Mouse (Mus musculus): ENCODE results near the gene Dmrta2. TPM values are rescaled to one million over a fixed set of nuclear protein-coding genes. Genes with fewer than 3 reads are reported as not detected.

Gene Dmrta2
- polyA plus RNA-seq, 1 experiment from 2014 or later: not detected

GRCm38 (mm10) chr4:109945554-109945953, 32.3 kb upstream of the Dmrta2 start:
- no peaks in the 10 kb centered on the region for H3K27me3 ChIP-seq (replicated peaks; ENCODE audit: control insufficient read depth, insufficient read depth, low read length)
- ATAC-seq: no peak
- no peak overlapping the region for H3K27ac ChIP-seq (ENCODE audit: low read depth, low read length)
- TF ChIP-seq CTCF (IDR thresholded peaks at IDR 0.05; ENCODE audit: low read depth): no peak
- H3K9ac ChIP-seq (ENCODE audit: low read depth, low read length): no peak overlapping the region
- no peaks in the 10 kb centered on the region for H3K9me3 ChIP-seq (ENCODE audit: control insufficient read depth)
- 100% methylated on average over 1 of the region's 1 CpGs for WGBS
- H3K4me2 ChIP-seq (replicated peaks; ENCODE audit: low read depth): no peak overlapping the region
- H3K4me1 ChIP-seq (replicated peaks; ENCODE audit: control insufficient read depth, insufficient read depth, low read length): no peaks in the 10 kb centered on the region
- H3K4me3 ChIP-seq (ENCODE audit: low read depth, low read length): no peak overlapping the region
- H3K36me3 ChIP-seq (ENCODE audit: control insufficient read depth, insufficient read depth): no peaks in the 10 kb centered on the region

- no peak overlapping the region for H3K4me3 ChIP-seq (ENCODE audit: low read depth, low read length)
- no peaks in the 10 kb centered on the region for H3K4me1 ChIP-seq (replicated peaks; ENCODE audit: control insufficient read depth, insufficient read depth, low read length)
- ATAC-seq: no peak
- H3K9me3 ChIP-seq (ENCODE audit: control insufficient read depth): no peaks in the 10 kb centered on the region
- H3K4me2 ChIP-seq (replicated peaks; ENCODE audit: low read depth): no peak overlapping the region
- no peaks in the 10 kb centered on the region for H3K36me3 ChIP-seq (ENCODE audit: control insufficient read depth, insufficient read depth)
- WGBS: 96% methylated on average over 3 of the region's 3 CpGs
- no peak overlapping the region for H3K27ac ChIP-seq (ENCODE audit: low read depth, low read length)
- no peak for TF ChIP-seq CTCF (IDR thresholded peaks at IDR 0.05; ENCODE audit: low read depth)
- no peaks in the 10 kb centered on the region for H3K27me3 ChIP-seq (replicated peaks; ENCODE audit: control insufficient read depth, insufficient read depth, low read length)
- no peak overlapping the region for H3K9ac ChIP-seq (ENCODE audit: low read depth, low read length)
Measured at GRCm38 (mm10) chr4:109949307-109949706, 28.5 kb upstream of the Dmrta2 start.

GRCm38 (mm10) chr4:109953509-109953908, 24.3 kb upstream of the Dmrta2 start:
- Histone ChIP-seq H3K27ac (ENCODE audit: low read depth, low read length) (no peak overlapping the region), H3K4me1 (replicated peaks; ENCODE audit: control insufficient read depth, insufficient read depth, low read length) (no peaks in the 10 kb centered on the region), H3K27me3 (replicated peaks; ENCODE audit: control insufficient read depth, insufficient read depth, low read length) (no peaks in the 10 kb centered on the region), H3K4me2 (replicated peaks; ENCODE audit: low read depth) (no peak overlapping the region), H3K9me3 (ENCODE audit: control insufficient read depth) (no peaks in the 10 kb centered on the region), H3K36me3 (ENCODE audit: control insufficient read depth, insufficient read depth) (no peaks in the 10 kb centered on the region), H3K9ac (ENCODE audit: low read depth, low read length) (no peak overlapping the region), H3K4me3 (ENCODE audit: low read depth, low read length) (no peak overlapping the region)
- no peak for ATAC-seq
- 91% methylated on average over 1 of the region's 1 CpGs for WGBS
- TF ChIP-seq CTCF (IDR thresholded peaks at IDR 0.05; ENCODE audit: low read depth): no peak

- TF ChIP-seq CTCF (IDR thresholded peaks at IDR 0.05; ENCODE audit: low read depth): no peak
- Histone ChIP-seq H3K9ac (ENCODE audit: low read depth, low read length) (no peak overlapping the region), H3K9me3 (ENCODE audit: control insufficient read depth) (no peaks in the 10 kb centered on the region), H3K27me3 (replicated peaks; ENCODE audit: control insufficient read depth, insufficient read depth, low read length) (no peaks in the 10 kb centered on the region), H3K27ac (ENCODE audit: low read depth, low read length) (no peak overlapping the region), H3K4me2 (replicated peaks; ENCODE audit: low read depth) (no peak overlapping the region), H3K4me3 (ENCODE audit: low read depth, low read length) (no peak overlapping the region), H3K4me1 (replicated peaks; ENCODE audit: control insufficient read depth, insufficient read depth, low read length) (no peaks in the 10 kb centered on the region), H3K36me3 (ENCODE audit: control insufficient read depth, insufficient read depth) (peaks cover 16% of the 10 kb centered on the region)
- 56% methylated on average over 5 of the region's 5 CpGs for WGBS
- ATAC-seq: no peak
Measured at GRCm38 (mm10) chr4:109960201-109960935, 17.5 kb upstream of the Dmrta2 start.

GRCm38 (mm10) chr4:109963570-109964279, 14.1 kb upstream of the Dmrta2 start:
- Histone ChIP-seq H3K4me1 (replicated peaks; ENCODE audit: control insufficient read depth, insufficient read depth, low read length) (no peaks in the 10 kb centered on the region), H3K9ac (ENCODE audit: low read depth, low read length) (no peak overlapping the region), H3K27me3 (replicated peaks; ENCODE audit: control insufficient read depth, insufficient read depth, low read length) (no peaks in the 10 kb centered on the region), H3K36me3 (ENCODE audit: control insufficient read depth, insufficient read depth) (peaks cover 16% of the 10 kb centered on the region), H3K27ac (ENCODE audit: low read depth, low read length) (no peak overlapping the region), H3K9me3 (ENCODE audit: control insufficient read depth) (no peaks in the 10 kb centered on the region), H3K4me2 (replicated peaks; ENCODE audit: low read depth) (no peak overlapping the region), H3K4me3 (ENCODE audit: low read depth, low read length) (no peak overlapping the region)
- WGBS: 75% methylated on average over 5 of the region's 5 CpGs
- TF ChIP-seq CTCF (IDR thresholded peaks at IDR 0.05; ENCODE audit: low read depth): no peak
- no peak for ATAC-seq

- 80% methylated on average over 5 of the region's 5 CpGs for WGBS
- ATAC-seq: no peak
- H3K4me3 ChIP-seq (ENCODE audit: low read depth, low read length): no peak overlapping the region
- no peaks in the 10 kb centered on the region for H3K9me3 ChIP-seq (ENCODE audit: control insufficient read depth)
- no peak overlapping the region for H3K4me2 ChIP-seq (replicated peaks; ENCODE audit: low read depth)
- no peak overlapping the region for H3K27ac ChIP-seq (ENCODE audit: low read depth, low read length)
- no peak for TF ChIP-seq CTCF (IDR thresholded peaks at IDR 0.05; ENCODE audit: low read depth)
- H3K27me3 ChIP-seq (replicated peaks; ENCODE audit: control insufficient read depth, insufficient read depth, low read length): peaks cover 28% of the 10 kb centered on the region
- no peaks in the 10 kb centered on the region for H3K4me1 ChIP-seq (replicated peaks; ENCODE audit: control insufficient read depth, insufficient read depth, low read length)
- no peak overlapping the region for H3K9ac ChIP-seq (ENCODE audit: low read depth, low read length)
- H3K36me3 ChIP-seq (ENCODE audit: control insufficient read depth, insufficient read depth): no peaks in the 10 kb centered on the region
Measured at GRCm38 (mm10) chr4:109969561-109969960, 8.3 kb upstream of the Dmrta2 start.
